Mouse (Mus musculus): ENCODE measurements at regions not wholly inside any gene's neighbourhood (a gene's known extent, or its start where the extent isn't known, plus 50 kb on each side); places are given as distances from the start of the nearest gene placed in this dataset.

DNA sequence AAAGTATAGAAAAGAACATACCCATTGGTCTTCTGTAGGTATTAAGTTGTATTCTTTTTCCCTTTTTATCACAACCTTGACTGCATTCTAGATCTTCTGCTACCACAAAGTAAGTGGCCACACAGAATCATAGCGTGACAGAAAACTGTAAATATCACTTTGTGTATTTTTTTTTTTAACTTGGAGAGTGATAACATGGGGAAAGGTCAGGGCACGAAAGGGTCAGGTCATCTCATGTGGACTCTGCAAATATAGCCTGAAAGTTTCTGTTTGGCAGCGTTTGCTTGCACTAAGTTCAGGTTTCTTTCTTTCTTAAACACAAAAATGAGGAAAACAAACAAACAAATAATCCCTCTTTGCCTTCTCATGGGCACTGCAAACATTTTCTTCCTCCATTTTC, 1101.1 kb downstream of the Gsdmc2 start:
- H3K9me3 ChIP-seq (ENCODE audit: control insufficient read depth, low read length) = no peaks in the 10 kb centered on the region
- 77% methylated on average over 3 of the region's 3 CpGs for WGBS
- no peak overlapping the region for H3K9ac ChIP-seq (ENCODE audit: low read length)
- H3K27ac ChIP-seq (ENCODE audit: low read depth, low read length) = no peak overlapping the region
- H3K27me3 ChIP-seq (ENCODE audit: control insufficient read depth, insufficient read depth, low read length) = no peaks in the 10 kb centered on the region
- no peak for DNase-seq (ENCODE audit: low spot score, missing footprints)
- H3K4me1 ChIP-seq (ENCODE audit: control insufficient read depth, insufficient read depth, low read length) = no peaks in the 10 kb centered on the region
- no peak for ATAC-seq (ENCODE audit: low FRiP score)
- no peak overlapping the region for H3K4me2 ChIP-seq
- no peak overlapping the region for H3K4me3 ChIP-seq (ENCODE audit: low read depth, low read length)
- no peaks in the 10 kb centered on the region for H3K36me3 ChIP-seq (ENCODE audit: control insufficient read depth, insufficient read depth, low read length)

DNA sequence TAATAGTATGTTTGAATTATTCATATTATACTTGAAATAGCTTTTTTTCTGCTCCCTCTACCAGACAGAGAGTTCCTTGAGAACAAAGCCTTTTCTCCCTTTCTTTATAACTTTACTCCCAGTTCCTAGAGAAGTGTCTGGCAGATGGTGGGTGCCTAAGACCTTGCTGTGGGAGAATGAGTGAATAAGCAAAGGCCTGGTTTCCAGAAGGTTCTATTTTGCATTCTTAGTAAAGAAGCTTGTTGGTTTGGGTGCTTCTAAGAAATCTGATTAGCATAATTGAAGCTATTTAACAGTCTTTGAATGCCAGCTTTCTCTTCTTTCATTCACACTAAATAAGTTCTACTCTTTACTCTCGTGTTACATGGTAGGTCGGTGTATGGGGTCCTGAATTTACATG, 1104.2 kb downstream of the Gsdmc2 start:
- 68% methylated on average over 2 of the region's 2 CpGs for WGBS
- Histone ChIP-seq H3K4me3 (ENCODE audit: low read depth, low read length) (no peak overlapping the region), H3K4me2 (no peak overlapping the region), H3K27me3 (ENCODE audit: control insufficient read depth, insufficient read depth, low read length) (no peaks in the 10 kb centered on the region), H3K9me3 (ENCODE audit: control insufficient read depth, low read length) (no peaks in the 10 kb centered on the region), H3K27ac (ENCODE audit: low read depth, low read length) (no peak overlapping the region), H3K9ac (ENCODE audit: low read length) (no peak overlapping the region), H3K36me3 (ENCODE audit: control insufficient read depth, insufficient read depth, low read length) (no peaks in the 10 kb centered on the region), H3K4me1 (ENCODE audit: control insufficient read depth, insufficient read depth, low read length) (no peaks in the 10 kb centered on the region)
- DNase-seq (ENCODE audit: low spot score, missing footprints) (no peak), ATAC-seq (ENCODE audit: low FRiP score) (no peak)

DNA sequence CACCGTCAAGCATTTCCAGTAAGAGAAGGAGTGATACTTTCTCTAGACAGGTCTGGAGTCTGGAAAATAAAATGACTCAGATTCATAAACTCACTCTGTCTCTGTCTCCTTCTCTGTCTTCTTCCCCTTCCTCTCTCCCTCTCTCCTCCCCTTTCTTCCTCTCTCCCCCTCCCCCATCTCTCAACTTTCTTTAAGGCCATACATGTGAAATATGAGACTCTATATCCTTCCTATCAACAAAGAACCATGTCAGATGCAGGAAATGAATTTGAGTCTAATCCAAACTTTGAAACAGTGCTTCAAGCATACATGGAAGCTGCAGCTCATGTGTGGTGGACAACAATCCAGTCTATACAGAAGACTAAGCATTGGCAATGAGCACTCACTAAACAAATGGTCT, 1109.6 kb downstream of the Gsdmc2 start:
- WGBS = 93% methylated on average over 1 of the region's 1 CpGs
- no peak overlapping the region for H3K4me2 ChIP-seq
- no peak for DNase-seq (ENCODE audit: low spot score, missing footprints)

DNA sequence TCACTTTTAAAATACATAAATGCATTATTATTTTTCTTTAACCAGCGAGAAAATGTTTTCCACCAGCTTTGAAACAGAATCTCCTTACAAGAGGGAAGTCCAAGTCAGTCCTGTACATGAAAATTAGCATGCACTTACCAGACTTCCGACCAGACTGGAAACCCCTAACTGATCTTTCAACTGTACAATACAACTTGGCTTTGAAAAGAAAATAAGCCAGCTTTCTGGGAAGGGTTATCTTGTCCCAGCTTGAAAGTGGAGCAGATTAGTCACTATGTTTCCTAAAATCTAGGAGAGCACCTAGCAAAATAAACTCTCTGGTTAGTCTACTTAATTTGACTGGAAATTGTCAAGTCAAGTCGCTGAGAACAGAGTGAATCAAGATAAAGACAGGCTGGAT, 1110.1 kb downstream of the Gsdmc2 start:
- Histone ChIP-seq H3K27ac (ENCODE audit: low read depth, low read length) (no peak overlapping the region), H3K4me1 (ENCODE audit: control insufficient read depth, insufficient read depth, low read length) (no peaks in the 10 kb centered on the region), H3K4me3 (ENCODE audit: low read depth, low read length) (no peak overlapping the region), H3K27me3 (ENCODE audit: control insufficient read depth, insufficient read depth, low read length) (no peaks in the 10 kb centered on the region), H3K9me3 (ENCODE audit: control insufficient read depth, low read length) (no peaks in the 10 kb centered on the region), H3K36me3 (ENCODE audit: control insufficient read depth, insufficient read depth, low read length) (no peaks in the 10 kb centered on the region), H3K9ac (ENCODE audit: low read length) (no peak overlapping the region), H3K4me2 (no peak overlapping the region)
- WGBS = 75% methylated on average over 3 of the region's 3 CpGs
- DNase-seq (ENCODE audit: low spot score, missing footprints) (no peak), ATAC-seq (ENCODE audit: low FRiP score) (no peak)

More for the DNA sequence above, 1109.6 kb downstream of the Gsdmc2 start:
- H3K9me3 ChIP-seq (ENCODE audit: control insufficient read depth, low read length) = no peaks in the 10 kb centered on the region
- no peaks in the 10 kb centered on the region for H3K36me3 ChIP-seq (ENCODE audit: control insufficient read depth, insufficient read depth, low read length)
- H3K27me3 ChIP-seq (ENCODE audit: control insufficient read depth, insufficient read depth, low read length) = no peaks in the 10 kb centered on the region
- H3K9ac ChIP-seq (ENCODE audit: low read length) = no peak overlapping the region
- H3K4me1 ChIP-seq (ENCODE audit: control insufficient read depth, insufficient read depth, low read length) = no peaks in the 10 kb centered on the region
- H3K4me3 ChIP-seq (ENCODE audit: low read depth, low read length) = no peak overlapping the region
- no peak overlapping the region for H3K27ac ChIP-seq (ENCODE audit: low read depth, low read length)
- no peak for ATAC-seq (ENCODE audit: low FRiP score)

DNA sequence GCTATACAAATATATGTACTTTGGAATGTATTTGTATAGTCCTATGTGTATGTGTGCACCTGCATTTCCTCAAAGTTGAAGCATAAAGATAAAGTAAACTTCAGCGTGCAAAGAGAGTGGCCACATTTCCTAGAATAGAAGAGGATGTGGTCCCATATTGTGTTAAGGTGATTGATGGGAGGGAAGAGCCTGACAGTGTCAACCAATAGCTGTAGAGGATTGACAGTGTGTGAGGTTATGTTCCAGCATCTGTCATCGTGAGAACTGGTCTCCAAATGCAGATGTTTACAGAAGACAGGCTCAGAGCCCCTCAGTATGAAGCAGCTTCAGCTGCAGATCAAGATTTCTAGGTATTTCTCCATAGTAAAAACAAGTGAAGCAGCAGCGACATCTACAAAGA, 1114.5 kb downstream of the Gsdmc2 start:
- WGBS = 77% methylated on average over 3 of the region's 3 CpGs
- ATAC-seq (ENCODE audit: low FRiP score) = no peak
- H3K4me3 ChIP-seq (ENCODE audit: low read depth, low read length) = no peak overlapping the region
- DNase-seq (ENCODE audit: low spot score, missing footprints) = no peak
- H3K4me1 ChIP-seq (ENCODE audit: control insufficient read depth, insufficient read depth, low read length) = no peaks in the 10 kb centered on the region
- H3K9me3 ChIP-seq (ENCODE audit: control insufficient read depth, low read length) = no peaks in the 10 kb centered on the region
- no peak overlapping the region for H3K27ac ChIP-seq (ENCODE audit: low read depth, low read length)
- no peak overlapping the region for H3K9ac ChIP-seq (ENCODE audit: low read length)
- H3K27me3 ChIP-seq (ENCODE audit: control insufficient read depth, insufficient read depth, low read length) = no peaks in the 10 kb centered on the region
- H3K36me3 ChIP-seq (ENCODE audit: control insufficient read depth, insufficient read depth, low read length) = no peaks in the 10 kb centered on the region
- no peak overlapping the region for H3K4me2 ChIP-seq

DNA sequence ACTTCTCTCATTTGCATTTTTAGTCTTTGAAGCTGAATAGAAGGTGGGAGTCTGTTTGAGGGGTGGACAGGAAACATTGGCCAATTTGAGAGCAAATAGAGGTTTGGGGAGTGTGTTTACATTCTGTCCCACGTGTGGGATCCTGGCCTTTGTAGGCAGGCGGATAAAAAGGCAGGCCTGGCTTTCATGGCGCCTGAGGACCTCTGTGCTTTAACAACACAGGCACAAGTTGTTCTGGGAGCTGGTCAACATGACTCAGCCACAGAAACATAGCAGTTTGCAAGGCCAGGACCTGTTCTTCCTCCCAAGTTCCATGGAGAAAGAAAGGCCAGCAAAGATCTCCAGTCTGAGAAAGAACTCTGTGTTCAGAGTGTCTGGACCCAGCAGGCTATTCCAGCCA, 1130.7 kb downstream of the Gsdmc2 start:
- 62% methylated on average over 3 of the region's 3 CpGs for WGBS
- Histone ChIP-seq H3K36me3 (ENCODE audit: control insufficient read depth, insufficient read depth, low read length) (no peaks in the 10 kb centered on the region), H3K9me3 (ENCODE audit: control insufficient read depth, low read length) (no peaks in the 10 kb centered on the region)

DNA sequence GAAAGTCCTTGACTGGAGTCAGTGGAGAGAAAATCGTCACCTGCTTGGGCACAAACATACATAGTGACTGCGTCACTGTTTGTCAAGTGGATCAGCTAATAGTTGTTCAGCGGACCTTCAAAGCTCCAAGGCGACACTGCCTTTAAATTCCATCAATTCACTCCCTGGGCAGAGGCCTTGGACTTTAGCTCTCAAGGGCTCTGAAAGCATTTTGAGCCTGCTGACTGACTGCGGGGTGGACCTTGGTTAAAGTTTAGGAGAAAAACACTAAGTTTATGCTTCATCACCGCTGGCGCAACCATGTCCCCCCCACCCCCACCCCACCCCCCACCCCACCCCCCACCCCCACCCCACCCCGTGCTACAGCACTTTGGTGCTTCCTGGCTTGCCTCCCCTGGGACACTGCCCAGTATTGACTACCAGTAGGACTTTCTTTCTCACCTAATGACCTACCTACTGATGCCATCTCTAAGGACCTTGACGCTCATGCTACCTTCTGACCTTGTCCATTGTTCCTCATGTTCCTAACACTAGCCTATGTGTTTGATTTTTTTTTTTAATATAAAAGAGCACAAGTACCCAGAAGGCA, 1132.3 kb downstream of the Gsdmc2 start:
- Histone ChIP-seq H3K27me3 (ENCODE audit: control insufficient read depth, insufficient read depth, low read length) (no peaks in the 10 kb centered on the region), H3K9me3 (ENCODE audit: control insufficient read depth, low read length) (no peaks in the 10 kb centered on the region), H3K4me1 (ENCODE audit: control insufficient read depth, insufficient read depth, low read length) (no peaks in the 10 kb centered on the region), H3K36me3 (ENCODE audit: control insufficient read depth, insufficient read depth, low read length) (no peaks in the 10 kb centered on the region), H3K4me3 (ENCODE audit: low read depth, low read length) (no peak overlapping the region), H3K4me2 (no peak overlapping the region), H3K27ac (ENCODE audit: low read depth, low read length) (no peak overlapping the region), H3K9ac (ENCODE audit: low read length) (no peak overlapping the region)
- 75% methylated on average over 9 of the region's 9 CpGs for WGBS
- ATAC-seq (ENCODE audit: low FRiP score) (no peak), DNase-seq (ENCODE audit: low spot score, missing footprints) (no peak)

More for the DNA sequence above, 1130.7 kb downstream of the Gsdmc2 start:
- Histone ChIP-seq H3K9ac (ENCODE audit: low read length) (no peak overlapping the region), H3K27me3 (ENCODE audit: control insufficient read depth, insufficient read depth, low read length) (no peaks in the 10 kb centered on the region), H3K4me3 (ENCODE audit: low read depth, low read length) (no peak overlapping the region), H3K27ac (ENCODE audit: low read depth, low read length) (no peak overlapping the region), H3K4me2 (no peak overlapping the region), H3K4me1 (ENCODE audit: control insufficient read depth, insufficient read depth, low read length) (no peaks in the 10 kb centered on the region)
- DNase-seq (ENCODE audit: low spot score, missing footprints) (no peak), ATAC-seq (ENCODE audit: low FRiP score) (no peak)

DNA sequence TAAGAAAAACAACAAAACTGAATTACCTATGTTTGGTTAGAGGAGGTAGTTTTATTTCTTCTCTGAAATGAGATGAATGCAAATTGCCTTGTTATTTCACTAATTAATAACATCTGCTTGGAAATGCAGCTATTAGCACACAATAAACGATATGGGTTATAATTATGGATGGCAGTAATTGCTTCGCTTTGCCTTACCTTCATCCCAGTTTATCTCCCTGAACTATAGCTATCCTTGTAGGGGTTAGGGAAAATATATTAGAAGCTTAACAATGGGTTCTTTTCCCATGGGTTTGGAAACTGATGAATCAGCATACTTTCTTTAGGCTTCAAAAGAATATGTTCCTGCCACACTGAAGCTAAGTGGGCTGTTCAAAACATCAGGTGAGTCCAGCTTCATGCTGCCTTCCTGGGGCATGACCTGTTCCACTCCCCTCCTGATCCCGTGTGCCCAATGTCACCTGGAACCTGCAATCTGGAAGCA, 1132.9 kb downstream of the Gsdmc2 start:
- Histone ChIP-seq H3K9ac (ENCODE audit: low read length) (no peak overlapping the region), H3K27ac (ENCODE audit: low read depth, low read length) (no peak overlapping the region), H3K4me3 (ENCODE audit: low read depth, low read length) (no peak overlapping the region), H3K27me3 (ENCODE audit: control insufficient read depth, insufficient read depth, low read length) (no peaks in the 10 kb centered on the region), H3K4me1 (ENCODE audit: control insufficient read depth, insufficient read depth, low read length) (no peaks in the 10 kb centered on the region), H3K36me3 (ENCODE audit: control insufficient read depth, insufficient read depth, low read length) (no peaks in the 10 kb centered on the region), H3K4me2 (no peak overlapping the region), H3K9me3 (ENCODE audit: control insufficient read depth, low read length) (no peaks in the 10 kb centered on the region)
- DNase-seq (ENCODE audit: low spot score, missing footprints) = no peak
- ATAC-seq (ENCODE audit: low FRiP score) = no peak
- WGBS = 88% methylated on average over 3 of the region's 3 CpGs

DNA sequence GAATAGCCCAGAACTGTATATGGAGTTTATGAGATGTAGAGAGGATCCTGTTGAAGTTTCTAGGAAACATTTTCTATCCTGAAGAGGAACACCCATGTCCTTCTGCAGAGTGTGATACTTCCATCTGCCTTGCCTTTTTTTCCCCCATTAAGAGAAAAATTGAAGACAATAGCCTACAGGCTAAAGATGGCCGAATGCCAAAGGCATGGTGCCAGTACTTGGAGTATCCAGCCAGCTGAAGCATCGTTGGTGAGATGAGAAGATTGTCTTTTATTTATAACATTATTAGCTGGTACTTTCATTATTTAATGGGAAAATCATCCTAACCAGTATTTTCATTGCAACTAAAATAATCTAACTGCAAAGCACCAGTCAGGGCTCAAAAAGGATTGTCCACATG, 1135.4 kb downstream of the Gsdmc2 start:
- WGBS = 93% methylated on average over 2 of the region's 2 CpGs
- H3K27ac ChIP-seq (ENCODE audit: low read depth, low read length) = no peak overlapping the region
- H3K27me3 ChIP-seq (ENCODE audit: control insufficient read depth, insufficient read depth, low read length) = no peaks in the 10 kb centered on the region
- DNase-seq (ENCODE audit: low spot score, missing footprints) (no peak), ATAC-seq (ENCODE audit: low FRiP score) (no peak)
- no peaks in the 10 kb centered on the region for H3K4me1 ChIP-seq (ENCODE audit: control insufficient read depth, insufficient read depth, low read length)
- H3K36me3 ChIP-seq (ENCODE audit: control insufficient read depth, insufficient read depth, low read length) = no peaks in the 10 kb centered on the region
- H3K4me3 ChIP-seq (ENCODE audit: low read depth, low read length) = no peak overlapping the region
- no peaks in the 10 kb centered on the region for H3K9me3 ChIP-seq (ENCODE audit: control insufficient read depth, low read length)
- no peak overlapping the region for H3K4me2 ChIP-seq
- no peak overlapping the region for H3K9ac ChIP-seq (ENCODE audit: low read length)
